Mouse (Mus musculus): ENCODE results near the gene Armc5.

Armc5 gene

DNA sequence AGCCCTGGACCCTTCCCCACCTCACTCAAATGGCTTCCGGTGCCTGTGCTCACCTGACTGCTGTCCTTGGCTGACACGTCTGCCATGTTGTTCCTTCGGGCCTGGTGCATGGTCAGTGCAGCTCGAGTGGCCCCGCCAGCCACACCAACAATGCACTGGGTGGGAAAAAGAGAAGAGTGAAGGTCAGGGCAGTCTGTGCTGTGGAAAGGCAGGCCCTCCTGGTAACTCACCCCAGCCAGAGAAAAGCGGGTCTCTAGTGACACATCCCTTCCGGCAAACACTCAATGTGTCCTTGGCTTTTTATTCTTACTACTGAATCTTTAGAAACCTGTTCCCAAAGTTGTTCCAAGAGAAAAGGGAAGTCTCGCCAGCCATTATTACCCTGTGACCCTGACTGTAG is 47.9 kb downstream of the Armc5 start:
- DNase-seq (ENCODE audit: extremely low spot score, low read depth, low spot score), result no peak

DNA sequence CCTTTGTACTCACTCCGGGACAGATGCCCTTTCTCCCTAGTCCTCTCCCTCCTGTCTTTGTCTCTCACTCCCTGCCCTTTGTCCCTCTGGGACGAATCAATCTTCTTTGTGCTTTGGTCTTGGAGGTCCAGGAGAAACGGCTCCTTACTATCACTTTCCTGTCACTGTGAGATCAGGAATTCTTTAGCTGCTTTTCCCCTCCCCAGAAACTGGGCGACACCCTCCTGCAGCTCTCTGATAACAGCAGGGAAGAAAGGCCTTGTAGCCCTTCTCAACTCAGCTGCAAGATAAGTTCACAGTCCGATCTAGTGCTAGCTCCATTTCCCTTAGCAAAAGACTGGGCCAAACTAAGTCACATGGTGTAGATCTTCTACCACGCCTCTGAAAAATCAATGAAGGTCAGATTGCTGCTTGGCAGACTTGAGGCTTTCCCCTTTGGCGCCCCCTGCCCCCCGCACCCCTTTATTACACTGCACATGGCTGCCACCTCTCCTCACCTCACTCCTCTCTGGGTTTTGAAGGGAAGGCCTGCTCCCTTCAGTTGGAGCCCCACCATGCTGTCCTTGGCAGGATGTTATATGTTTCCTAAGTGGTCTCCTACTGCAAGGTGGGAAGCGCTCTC is 51.9 kb downstream of the Armc5 start:
- DNase-seq (ENCODE audit: extremely low spot score, low read depth, low spot score), result no peak
